32 mouse cellular contexts compared by ENCODE assay signal in the genomic region with DNA sequence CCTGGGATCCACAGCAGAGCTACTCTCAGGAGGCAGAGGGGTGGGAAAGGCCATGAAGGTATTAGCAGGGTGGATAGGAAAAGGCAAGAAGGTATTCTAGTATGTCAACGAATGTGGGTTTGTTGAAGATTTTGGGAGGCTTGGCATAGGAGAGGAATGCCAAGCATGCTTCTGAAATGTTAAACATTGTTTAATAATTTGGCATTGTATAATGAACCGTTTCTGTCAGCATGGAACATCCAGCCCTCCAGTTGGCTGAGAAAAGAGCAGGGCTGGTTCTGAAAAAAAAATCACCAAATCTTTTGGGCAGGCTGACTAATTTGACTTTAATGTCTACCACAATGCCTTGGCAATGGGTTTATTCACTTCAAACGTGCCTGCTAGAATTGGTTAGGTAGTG.
"Had no signal": no experiment of that assay in that cellular context is flagged by ENCODE, and none has a peak within 500 bp of the region (broad histone marks: within the 10 kb centered on the region; RNA-seq: fewer than 3 reads in every experiment).

No protein-coding gene starts in this region.

- H3K27ac ChIP-seq: heart, embryonic 10.5 days; heart, embryonic 13.5 days; heart, embryonic 15.5 days; hindbrain, embryonic 10.5 days; hindbrain, embryonic 12.5 days; hindbrain, embryonic 13.5 days; hindbrain, embryonic 14.5 days; hindbrain, embryonic 15.5 days; hindbrain, postnatal 0 days; intestine, embryonic 15.5 days; kidney, embryonic 15.5 days; kidney, postnatal 0 days had no signal

- H3K27me3 ChIP-seq: heart, embryonic 15.5 days; hindbrain, embryonic 12.5 days; hindbrain, embryonic 13.5 days; hindbrain, embryonic 15.5 days; intestine, embryonic 15.5 days; kidney, embryonic 15.5 days had no signal

- ATAC-seq: hindbrain, embryonic 16.5 days; hindbrain, postnatal 0 days; inflammation-experienced regulatory T-cells, adult 6 months; intestine, embryonic 15.5 days; intestine, embryonic 16.5 days; intestine, postnatal 0 days had no signal

- H3K9ac ChIP-seq: heart, embryonic 12.5 days; heart, embryonic 13.5 days; heart, embryonic 15.5 days; hindbrain, embryonic 12.5 days; hindbrain, embryonic 13.5 days; hindbrain, embryonic 14.5 days; hindbrain, embryonic 15.5 days; intestine, embryonic 15.5 days; kidney, embryonic 15.5 days had no signal

- H3K36me3 ChIP-seq: heart, embryonic 10.5 days; heart, embryonic 12.5 days; heart, embryonic 13.5 days; heart, embryonic 15.5 days; hindbrain, embryonic 10.5 days; hindbrain, embryonic 12.5 days; hindbrain, embryonic 13.5 days; hindbrain, embryonic 15.5 days; intestine, embryonic 15.5 days; kidney, embryonic 15.5 days had no signal

- H3K4me3 ChIP-seq: heart, embryonic 10.5 days; heart, embryonic 12.5 days; heart, embryonic 13.5 days; heart, embryonic 15.5 days; hindbrain, embryonic 10.5 days; hindbrain, embryonic 12.5 days; hindbrain, embryonic 13.5 days; hindbrain, embryonic 15.5 days; intestine, embryonic 15.5 days; kidney, embryonic 15.5 days had no signal

- H3K4me1 ChIP-seq: heart, embryonic 12.5 days; heart, embryonic 13.5 days; heart, embryonic 15.5 days; intestine, embryonic 15.5 days; kidney, embryonic 15.5 days had no signal

- DNase-seq: heart, postnatal 10 days; heart, postnatal 14 days; heart, postnatal 36 days; heart, postnatal 4 days; kidney, adult 11 months; kidney, adult 18-20 months; kidney, adult 2 months; kidney, adult 8-10 months; kidney, adult 9 months; kidney, postnatal 10 days; kidney, postnatal 14 days; kidney, postnatal 25 days; kidney, postnatal 36 days; kidney, postnatal 4 days; layer of hippocampus, adult 9-11 months had no signal
